Mouse (Mus musculus) subcutaneous adipose tissue, adult 2 months (tissue): ENCODE data around the gene Ackr3. TPM values are rescaled to one million over a fixed set of nuclear protein-coding genes. Genes with fewer than 3 reads are reported as not detected.

ENCODE experiments used
- polyA plus RNA-seq: library from polyadenylated mRNA; depleted of rRNA; stranded (reverse); fragments of >200 nt; gene quantifications from 2 replicates; pipeline ENCODE4 v1.2.3, GENCODE M21; 2012; ENCODE audit warnings: low replicate concordance; rRNA removed

The Ackr3 gene
- 175 and 264 TPM in 2 replicates for polyA plus RNA-seq

GRCm38 (mm10) chr1:90203783-90204690 lies at the start of gene Ackr3:
Gene Ackr3 (plus strand): TSS chr1:90203980.

Other genes starting within 250 kb of the Ackr3 start
- not detected in 2 replicates for gene Asb18, start 189.3 kb upstream of the Ackr3 start, polyA plus RNA-seq
- not detected in 2 replicates for gene Iqca, start 50.6 kb upstream of the Ackr3 start, polyA plus RNA-seq